Mouse (Mus musculus) kidney, adult 11 months (tissue): Measurements from ENCODE around the gene Klhdc7a.
A peak's percentile ranks its signal among the peaks of the same experiment; 100 is the strongest.
"Not testable (repeated sequence)": the region's sequence is repeated elsewhere in the genome, so short reads cannot be mapped to it uniquely, and the experiment has no call there.

ENCODE experiments used
- DNase-seq: peaks from one replicate; pipeline ENCODE4 v3.0.0; 2022

Klhdc7a gene

DNA sequence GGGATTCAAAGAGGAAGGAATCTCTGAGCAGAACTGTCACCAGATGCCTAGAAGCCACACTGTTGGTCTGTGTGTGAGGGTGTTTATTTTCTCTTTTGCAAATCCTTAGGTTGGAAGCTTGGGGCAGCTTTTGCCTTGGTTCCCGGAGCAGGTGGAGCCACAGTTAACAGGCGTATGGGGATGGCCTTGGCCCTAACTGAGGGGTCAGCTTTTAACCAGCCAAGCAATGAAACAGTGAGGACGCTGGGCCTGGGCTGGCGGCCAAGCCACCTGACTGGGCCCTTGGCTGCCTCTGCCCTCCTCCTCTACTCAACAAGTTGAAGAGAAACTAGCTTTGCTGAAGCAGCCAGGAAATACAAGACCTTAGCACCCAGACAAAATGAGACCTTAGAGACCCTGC is at the start of gene Klhdc7a:
Gene Klhdc7a (minus strand): TSS at position 105 of the 400 bp plus-strand sequence.
- DNase-seq: peak; percentile 99

DNA sequence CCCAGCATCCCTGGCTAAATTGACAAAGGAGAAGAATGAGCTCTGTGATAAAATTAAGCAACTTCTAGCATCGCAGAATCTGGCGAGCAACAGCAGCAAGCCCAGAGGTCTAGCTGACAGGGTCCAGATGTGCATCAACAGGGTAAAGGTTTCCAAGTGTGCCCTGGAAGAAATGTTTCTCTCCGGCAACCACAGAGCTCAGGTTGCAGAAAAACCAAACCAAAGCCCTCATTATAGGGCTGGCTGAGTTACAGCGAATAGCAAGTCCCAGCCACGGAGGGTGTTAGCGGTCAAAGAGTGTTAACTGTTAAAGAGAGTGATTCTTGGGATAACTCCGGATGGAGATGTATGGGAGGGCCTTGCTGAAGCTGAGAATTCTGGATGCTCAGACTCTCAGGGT is 48.1 kb upstream of the Klhdc7a start:
- DNase-seq: no peak

DNA sequence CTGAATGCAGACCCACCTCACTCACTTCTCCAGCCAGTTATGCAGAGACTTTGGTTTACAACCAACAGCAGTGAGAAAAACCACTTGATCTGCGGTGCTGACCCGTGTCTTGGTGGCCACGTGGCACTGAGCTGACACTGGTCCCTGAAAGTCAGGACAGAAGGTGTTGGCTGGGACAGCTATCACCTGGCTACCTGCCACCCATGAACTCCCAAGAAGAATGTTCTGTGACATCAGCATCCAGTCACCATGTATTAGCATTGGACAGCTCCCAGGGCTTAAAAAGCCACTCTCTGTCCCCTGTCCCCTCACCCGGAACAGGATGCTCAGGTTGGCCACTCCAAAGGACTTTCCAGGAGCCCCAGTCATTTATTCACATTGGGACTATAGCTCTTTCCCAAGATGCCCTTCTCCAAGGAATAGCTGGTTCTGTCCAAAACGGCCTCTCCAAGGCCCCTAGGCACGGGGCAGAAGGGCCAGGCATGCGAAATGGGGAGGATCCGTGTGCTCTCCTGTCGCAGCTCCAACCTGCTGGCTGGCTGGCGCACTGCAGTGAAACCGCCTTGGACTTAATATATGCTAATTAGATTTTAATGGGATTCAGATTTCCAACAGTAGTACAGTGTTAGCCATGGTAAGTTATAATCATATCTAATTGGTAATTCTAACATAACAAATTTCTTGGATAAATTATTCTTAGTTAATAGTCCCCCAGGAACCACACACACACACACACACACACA is 43.1 kb upstream of the Klhdc7a start:
- no peak for DNase-seq

DNA sequence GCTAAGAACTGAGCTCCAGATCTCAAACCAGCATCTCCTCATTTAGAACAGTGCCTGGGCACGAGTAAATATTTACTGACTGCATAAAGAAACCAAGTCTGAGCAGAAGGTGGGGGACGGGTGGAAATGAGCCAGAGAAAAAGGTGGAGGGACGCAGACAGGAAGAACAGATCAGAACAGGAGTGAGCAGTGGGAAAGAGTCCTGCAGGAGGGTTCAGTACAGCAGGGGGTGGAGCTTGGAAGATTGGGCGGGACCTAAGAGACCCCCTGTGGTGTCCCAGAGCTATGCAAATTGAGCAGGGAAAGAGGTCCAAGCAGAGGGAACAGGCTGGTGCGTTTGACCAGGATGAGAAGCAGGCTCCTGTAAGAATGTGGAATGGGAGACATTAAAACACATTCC is 37.1 kb upstream of the Klhdc7a start:
- peak; percentile 21 for DNase-seq

DNA sequence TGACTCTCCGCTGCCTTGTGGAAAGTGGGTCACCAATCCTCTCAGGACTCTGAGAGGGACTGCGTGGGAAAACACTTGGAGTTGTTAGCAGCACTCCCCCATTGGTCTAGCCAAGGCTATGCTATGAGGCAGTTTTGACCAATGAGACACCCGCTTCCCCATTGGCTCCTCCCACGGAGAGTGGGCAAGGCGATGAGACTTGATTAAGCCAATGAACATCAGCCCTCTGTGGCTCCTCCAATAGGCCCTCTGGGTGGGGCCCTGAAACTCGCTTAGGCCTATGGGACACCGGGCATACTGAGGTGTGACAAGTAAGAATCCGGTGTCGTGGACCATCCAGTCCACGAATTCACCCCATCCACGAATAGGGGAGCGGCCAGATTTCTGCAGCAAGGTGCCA is 36.3 kb upstream of the Klhdc7a start:
- peak; percentile 39 for DNase-seq

DNA sequence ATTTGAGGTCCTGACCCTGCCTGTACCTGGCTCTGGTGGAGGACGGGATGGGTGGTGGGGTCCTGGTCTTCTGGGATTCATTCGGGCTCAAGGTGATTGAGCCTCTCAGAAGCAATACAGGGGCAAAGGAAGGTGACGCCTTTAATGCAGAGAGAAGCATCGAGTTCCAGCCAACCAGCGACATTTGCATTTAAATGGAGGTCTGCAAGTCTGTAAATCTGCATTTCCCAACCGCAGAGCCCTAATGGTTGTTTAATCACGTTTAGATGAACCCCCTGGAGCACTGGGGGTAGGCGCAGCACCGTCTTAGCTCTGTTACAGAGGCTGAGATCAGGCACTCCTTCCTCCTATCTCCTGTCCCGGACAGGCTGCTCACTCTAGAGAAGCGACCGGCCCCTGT is 34.2 kb upstream of the Klhdc7a start:
- DNase-seq: no peak

DNA sequence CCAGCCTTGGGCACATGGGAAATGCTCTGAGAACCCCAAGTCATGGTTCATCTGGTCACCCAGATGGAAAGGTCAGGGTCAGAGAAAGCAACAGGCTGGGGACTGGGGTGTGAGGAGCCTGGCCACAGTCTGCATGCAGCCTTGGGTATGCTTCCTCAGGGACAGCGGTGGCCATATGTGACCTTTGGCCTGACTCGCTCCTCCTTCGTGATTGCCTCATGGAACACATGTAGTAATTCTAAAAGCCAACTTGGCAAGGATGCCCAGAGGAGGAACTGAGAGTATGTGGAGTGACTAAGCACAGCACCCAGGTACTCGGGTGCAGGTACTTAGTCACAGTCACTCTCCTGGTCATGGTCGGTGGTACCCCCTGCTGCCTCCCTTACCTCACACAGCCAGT is 33.1 kb upstream of the Klhdc7a start:
- DNase-seq: no peak

DNA sequence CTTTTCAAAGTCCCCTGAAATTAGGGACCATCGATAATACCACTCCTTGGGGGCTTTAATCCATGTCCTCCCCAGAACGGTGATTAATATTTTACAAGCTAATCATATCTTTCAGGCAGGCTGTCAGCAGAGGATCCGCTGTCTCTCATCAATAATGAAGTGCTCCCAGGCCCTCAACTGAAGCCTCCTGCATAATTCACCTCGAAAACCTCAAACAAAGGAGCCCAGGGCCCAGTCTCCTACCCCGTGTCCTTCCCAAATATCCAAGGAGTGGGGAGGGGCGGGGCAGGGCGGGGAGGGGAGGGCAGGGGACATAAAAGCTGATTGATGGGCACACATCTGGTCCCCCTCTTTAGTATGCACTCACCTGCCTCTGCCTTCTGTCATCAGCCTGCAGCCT is 31.2 kb upstream of the Klhdc7a start:
- DNase-seq: no peak

DNA sequence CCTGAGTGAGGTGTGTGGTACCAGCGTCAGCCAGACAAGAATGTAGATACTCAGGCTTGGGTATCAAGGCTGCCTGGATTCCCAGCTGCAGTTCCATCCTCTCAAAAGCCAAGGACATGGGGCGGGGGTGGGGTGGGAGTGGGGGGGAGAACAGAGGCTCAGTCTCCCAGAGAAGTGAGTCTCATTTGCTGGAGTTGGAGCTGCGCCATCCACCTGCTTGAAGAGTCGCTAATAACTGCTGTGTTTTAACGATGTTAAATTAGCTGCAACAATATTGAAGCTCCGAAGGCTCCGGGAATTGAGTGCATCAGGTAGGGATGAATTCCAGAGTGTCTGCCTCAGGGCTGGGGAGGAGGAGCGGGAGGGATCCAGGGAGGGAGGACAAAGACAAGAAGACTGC is 27.8 kb upstream of the Klhdc7a start:
- DNase-seq: no peak

DNA sequence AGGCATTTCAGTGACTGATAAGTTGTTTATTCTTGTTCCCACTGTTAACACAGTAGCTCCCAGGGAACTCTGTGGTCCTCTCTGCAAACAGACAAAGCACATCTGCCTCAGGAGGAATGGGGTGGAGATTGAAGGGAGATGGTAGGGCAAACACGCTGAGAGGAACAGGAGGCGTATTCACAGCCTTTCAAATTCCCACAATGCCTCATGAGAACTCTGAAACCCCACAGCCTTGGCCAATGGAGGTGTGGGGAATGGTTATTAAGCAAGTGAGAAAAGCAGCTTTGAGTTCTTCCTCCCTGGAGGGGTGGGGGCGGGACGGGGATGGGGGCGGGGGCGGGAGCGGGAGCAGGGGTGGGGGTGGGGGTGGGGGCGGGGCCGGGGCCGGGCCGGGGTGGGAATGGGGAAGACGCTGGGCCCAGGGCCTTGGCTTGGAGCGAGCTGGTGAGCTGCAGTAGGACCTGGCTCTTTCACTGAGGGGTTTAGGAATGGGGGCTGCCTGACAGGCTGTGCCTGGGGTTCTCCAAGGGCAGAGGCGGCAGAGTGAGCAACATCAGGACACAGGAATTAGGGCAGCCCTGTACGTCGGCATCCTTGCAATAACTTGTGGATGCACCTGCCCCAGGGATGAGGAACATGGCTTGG is 25.4 kb upstream of the Klhdc7a start:
- DNase-seq: no peak

DNA sequence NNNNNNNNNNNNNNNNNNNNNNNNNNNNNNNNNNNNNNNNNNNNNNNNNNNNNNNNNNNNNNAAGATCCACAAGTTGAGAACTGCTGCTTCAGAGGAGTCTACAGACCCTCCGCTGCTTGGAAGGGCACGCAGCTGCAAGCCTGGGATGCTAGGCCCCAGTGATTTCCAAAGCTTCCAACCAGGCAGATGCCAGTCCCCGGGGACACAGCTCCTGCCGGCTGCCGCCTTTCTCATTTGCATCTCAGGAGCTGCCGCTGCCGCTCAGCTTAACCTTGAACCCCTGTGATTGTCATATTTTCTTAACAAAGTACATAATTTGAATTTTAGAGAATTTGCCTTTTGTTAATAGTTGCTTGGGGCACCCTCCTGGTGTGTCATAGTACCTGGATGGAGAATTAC is 19.1 kb upstream of the Klhdc7a start:
- no peak for DNase-seq

DNA sequence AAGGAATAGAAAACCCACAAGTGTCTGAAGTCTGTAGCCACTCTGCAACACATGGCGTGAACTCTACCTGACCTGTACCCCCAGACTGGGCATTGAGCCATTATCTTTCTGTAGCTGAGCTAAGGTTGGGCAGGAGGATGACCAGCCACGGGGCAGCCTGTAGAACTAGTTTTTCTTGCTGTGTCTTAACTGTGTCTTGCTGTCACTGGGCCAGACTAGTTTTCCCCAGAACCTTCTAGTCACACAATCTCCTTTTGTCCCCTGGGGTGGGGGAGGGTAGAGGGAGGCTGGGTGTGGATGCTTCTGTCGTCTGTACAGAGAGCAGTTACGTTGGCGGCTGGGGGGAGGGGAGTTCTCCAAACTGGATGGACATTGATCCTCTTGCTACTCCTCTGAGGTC is 10.9 kb upstream of the Klhdc7a start:
- peak; percentile 73 for DNase-seq

DNA sequence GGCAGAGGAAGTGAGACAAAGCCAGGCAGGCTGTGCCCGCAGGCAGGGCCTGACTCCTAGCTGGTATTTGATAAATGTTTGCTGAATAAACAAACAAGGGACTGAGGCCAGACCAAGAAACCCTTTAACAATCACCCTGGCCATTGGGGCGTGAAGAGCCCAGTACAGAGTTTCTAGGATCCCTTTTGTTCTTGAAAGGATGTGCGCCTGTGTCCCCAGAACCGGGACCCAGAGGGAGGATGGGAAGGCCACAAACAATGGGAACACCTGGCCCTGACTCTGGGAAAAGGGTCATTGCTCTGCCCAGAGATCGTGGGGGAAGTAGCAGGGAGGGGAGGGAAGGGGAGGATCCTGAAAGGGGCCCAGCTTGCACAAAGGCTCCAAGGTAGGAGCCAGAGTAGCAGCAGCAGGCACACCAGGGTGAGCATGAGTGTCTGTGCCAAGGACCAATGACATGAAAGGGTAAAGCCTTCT is 9.5 kb upstream of the Klhdc7a start:
- peak; percentile 28 for DNase-seq

DNA sequence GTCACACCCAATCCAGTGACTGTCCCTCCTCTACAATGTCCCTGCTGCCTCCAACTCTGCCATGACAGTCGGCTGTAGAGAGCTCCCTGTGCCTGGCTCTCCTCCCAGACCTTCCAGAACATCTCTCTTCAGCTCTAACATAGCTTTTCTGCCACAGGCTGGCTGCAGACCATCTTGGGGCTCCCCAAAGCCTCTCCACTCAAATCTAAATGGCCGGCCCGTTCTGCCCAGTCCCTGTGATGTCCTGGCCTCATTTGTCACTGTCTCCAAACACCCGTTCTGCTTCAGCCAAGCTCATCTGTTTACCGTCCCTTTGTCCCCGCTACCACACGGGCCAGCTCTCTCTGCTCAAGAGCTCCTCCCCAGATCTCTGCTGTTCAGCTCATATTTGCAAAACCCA is 6.7 kb upstream of the Klhdc7a start:
- DNase-seq: no peak

DNA sequence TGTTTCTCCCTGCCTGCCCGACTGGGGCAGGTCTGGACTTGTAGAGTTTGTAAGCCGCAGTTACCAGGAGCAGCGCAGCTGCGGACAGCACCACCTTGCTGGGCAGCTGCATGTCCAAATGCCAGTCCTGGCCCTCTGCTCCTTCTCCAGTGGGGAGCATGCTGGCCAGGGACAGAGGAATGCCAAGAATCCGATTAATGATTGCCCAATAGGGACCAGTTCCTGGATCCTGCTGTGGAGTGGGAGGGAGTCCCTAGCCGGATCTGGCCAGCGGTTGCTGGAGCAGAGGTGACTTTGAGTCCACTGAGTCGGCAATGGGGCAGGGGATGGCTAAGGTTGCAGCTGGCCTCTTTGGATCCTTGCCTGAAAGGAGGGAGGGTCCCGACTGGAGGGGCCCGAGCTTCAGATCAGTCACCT is 343 bp downstream of the Klhdc7a start:
- peak; percentile 96 for DNase-seq

DNA sequence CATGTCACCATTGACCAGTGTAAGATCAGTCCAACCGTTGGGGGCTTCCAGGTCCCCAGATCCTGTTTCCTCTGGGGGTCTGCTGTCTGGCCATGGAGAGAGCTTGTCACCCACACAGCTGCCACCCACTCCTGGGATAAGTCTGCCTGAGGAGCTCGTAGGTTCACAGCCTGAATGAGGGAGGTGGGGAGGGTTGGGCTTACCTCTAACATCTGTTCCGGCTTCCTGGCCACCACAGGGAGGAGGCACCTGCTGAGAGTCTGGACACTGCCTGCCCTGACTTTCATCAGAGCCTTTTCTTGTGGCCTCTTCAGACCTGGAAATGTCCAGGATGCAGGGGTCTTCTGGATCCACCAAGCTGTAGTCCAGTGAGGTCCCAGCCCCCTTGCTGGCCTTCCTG is 845 bp downstream of the Klhdc7a start:
- peak; percentile 63 for DNase-seq

DNA sequence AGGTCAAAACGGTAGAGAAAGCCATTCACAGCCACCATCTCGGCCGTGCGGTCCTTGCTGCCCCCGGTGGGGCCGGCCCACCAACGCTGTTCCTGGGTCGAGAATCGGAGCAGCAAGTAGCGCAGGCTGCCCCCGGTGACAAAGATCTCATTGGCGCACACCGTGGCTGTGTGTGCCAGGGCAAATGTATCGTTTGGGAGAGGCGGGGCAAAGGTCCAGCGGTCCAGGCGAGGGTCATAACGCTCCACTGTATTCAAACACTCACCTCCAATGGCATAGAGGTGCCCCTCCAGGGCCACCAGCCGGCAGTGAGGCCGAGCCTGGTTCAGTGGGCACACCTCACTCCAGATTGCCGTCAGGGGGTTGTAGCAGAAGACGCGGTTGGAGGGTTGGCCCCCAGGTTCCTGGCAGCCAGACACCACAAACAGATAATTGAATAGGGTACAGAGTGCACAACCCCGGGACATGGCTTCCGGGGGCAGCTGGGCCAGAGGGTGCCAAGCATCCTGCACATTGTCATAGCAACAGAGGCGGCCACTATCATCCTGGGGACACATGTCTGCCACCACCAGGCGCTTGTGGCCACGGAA is 2.1 kb downstream of the Klhdc7a start:
- DNase-seq: peak; percentile 64

DNA sequence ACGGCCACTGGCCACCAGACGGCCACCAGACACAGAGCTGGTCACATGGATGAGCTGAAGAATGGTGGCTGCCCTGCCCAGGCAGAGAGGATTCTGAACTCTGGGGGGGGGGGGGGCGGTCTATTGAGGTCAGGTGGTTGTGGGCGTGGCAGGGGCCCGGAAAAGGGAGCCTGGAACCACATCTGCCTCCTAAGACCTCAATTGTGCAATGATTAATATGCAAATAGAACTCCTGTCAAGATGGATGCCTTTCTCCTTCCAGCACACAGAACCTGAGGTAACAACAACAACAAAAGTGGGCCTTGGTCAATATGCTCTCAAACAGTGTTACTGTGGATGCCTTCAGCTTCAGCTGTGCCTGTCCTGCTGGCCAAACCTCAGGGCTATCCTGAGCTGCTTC is 3.4 kb downstream of the Klhdc7a start:
- peak; percentile 44 for DNase-seq

DNA sequence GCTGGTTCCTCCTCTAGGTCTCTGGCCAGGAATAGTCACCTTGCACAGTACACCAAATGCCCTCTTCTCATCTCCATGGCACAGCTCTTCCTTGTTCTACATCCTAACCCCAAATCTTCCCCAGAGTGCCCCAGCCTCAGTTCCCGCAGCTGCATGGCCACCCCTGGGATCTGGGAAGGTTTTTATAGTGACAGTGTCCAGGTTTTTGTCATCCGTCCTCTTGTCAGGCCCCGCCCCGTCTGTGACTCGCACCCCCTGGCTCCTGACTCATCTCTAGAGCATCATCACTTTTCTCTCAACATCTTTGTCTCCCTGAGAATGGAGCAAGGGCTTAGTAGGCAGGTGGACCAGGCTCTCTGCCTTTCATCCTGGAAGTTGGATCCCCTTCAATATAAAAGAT is 3.9 kb downstream of the Klhdc7a start:
- no peak for DNase-seq

DNA sequence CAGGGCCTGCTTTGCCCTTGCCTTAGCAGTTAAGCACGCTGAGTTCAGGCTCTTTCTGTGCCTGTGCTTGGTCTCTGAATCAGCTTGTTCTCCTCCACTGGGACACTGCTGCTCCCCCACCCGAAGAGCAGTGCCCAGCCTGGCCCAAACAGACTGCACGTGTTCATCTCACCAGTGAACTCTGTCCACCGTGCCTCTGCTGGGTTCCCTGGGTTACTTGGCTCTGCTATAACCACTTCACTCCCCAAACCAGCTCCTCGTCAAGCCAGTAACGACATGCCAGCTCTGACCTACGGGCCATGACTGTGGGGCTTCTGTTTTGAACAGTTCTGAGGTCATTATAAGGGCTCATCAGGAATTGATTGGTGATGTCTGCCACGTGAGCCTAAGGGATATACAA is 4.8 kb downstream of the Klhdc7a start:
- DNase-seq: peak; percentile 88

DNA sequence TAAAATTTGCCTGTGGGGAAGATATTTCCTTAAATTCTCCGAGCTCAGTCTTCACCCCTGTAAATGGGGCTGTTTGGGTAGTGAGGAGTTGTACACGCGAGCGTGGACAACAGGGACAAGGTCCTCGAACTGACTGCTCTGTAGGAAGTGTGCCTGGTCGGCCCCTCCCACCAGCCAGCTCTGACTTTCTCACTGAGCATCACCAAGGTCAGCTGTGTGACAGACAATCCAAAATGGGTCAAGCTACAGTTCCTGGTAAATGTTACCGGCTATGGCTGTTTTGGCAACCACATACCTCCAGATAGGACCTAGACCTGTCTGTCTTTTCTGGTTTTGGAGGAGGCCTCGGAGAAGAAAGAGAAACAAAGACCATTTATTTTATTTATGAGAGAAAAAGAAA is 6.0 kb downstream of the Klhdc7a start:
- DNase-seq: no peak

DNA sequence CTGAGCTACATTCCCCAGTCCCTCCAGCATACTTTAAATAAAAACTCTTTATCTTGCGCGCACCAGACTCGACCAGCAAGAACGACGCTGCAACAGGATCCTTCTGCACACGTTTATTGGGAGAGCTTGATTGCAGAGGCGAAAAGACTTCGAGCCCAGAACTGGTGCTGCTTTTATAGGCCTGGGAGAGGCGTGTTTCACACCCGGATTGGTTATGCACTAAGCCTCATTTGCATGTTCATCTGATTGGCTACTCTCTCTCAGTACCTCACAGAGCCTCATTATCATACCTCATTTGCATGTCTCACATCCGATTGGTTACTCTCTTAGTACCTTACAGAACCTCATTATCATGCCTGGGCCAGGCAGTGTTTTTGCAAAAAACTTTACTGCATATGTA is 6.5 kb downstream of the Klhdc7a start:
- DNase-seq: not testable (repeated sequence)

DNA sequence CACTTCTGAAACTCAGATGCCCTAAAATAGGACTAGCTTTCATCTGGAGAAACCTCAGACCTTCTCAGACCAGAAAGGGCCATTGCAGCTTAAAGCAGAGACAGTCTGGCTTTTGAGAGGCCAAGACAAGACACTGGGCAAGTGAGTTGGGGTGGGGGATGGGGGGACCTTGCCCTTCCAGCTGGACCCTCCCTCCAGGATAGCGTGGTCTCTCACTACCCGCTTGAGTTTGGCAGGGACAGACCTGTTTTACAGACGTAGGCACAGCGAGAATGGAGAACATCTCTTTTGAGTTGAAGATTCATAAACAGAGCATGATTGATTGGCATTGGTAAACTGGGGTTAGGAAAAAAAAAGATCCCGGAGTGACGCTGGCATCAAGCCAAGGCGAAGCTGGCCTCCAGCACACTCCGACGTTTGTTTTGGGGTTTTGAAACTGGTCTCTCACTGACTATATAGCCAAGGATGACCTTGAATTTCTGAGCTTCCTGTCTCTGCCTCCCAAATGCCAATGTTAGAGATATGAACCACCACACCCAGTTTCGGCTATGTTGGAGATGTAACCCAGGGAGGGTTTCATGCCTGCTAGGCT is 7.0 kb downstream of the Klhdc7a start:
- DNase-seq: no peak
